Mouse (Mus musculus): ENCODE measurements at regions not wholly inside any gene's neighbourhood (a gene's known extent, or its start where the extent isn't known, plus 50 kb on each side); places are given as distances from the start of the nearest gene placed in this dataset.

DNA sequence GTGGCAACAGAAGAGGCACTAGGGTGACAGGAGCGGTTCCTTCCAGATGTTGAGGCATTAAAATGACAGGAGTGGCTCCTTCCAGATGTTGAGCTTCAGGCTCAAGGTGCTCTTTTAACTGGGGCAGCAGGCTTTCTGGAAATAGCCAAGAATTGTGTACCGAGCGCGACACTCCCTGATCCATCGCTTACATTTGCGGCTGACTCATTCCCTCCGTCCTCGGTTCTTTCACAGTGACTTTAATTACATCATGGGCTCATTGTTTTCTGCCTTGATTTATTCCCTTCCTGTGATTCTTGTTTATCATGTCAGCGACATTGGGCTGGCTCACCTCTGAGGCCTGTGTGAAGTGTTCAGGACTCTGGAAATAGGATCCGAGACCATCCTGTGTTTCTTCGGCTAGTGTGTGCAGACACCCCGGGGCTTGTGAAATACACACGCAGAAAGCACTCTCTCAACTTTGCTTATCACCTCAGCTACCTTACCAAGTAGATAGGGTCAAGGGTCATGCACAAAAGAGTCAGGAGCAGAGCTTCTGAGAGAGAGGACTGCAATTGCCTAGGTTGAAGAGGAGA, 63.1 kb upstream of the Slc35c1 start:
- TF ChIP-seq FLI1 (IDR thresholded peaks at IDR 0.05; ENCODE audit: low read length): no peak
- no peak for TF ChIP-seq GATA1 (IDR thresholded peaks at IDR 0.05; ENCODE audit: borderline replicate concordance, low read length)
